Mouse (Mus musculus) hematopoietic stem cell, adult 5-6 weeks (primary cell): ENCODE measurements around the gene Tctex1d4. TPM values are rescaled to one million over a fixed set of nuclear protein-coding genes. Genes with fewer than 3 reads are reported as not detected.

ENCODE experiments used
- ATAC-seq, 2 experiments: fragments of 125-278 bp in 1 of 2; replicated peaks in 1 of 2; 2 replicates each; pipeline ENCODE4 v1.8.0; 2016 to 2017; ENCODE audit warnings: inconsistent platforms in 2 of 2, mild to moderate bottlenecking in 2 of 2, moderate number of reproducible peaks in 2 of 2, low read depth in 1 of 2, moderate TSS enrichment in 1 of 2; ENCODE audit not compliant: low FRiP score in 2 of 2, poor library complexity in 2 of 2, severe bottlenecking in 2 of 2, insufficient read depth in 1 of 2, low TSS enrichment in 1 of 2
- total RNA-seq: library from RNA; stranded (forward); fragments of 172-1452, 232-1000 nt; gene quantifications from 2 replicates; pipeline ENCODE4 v1.2.3, GENCODE M21; 2017

Tctex1d4 gene
- total RNA-seq, 1 experiment from 2014 or later: not detected

DNA sequence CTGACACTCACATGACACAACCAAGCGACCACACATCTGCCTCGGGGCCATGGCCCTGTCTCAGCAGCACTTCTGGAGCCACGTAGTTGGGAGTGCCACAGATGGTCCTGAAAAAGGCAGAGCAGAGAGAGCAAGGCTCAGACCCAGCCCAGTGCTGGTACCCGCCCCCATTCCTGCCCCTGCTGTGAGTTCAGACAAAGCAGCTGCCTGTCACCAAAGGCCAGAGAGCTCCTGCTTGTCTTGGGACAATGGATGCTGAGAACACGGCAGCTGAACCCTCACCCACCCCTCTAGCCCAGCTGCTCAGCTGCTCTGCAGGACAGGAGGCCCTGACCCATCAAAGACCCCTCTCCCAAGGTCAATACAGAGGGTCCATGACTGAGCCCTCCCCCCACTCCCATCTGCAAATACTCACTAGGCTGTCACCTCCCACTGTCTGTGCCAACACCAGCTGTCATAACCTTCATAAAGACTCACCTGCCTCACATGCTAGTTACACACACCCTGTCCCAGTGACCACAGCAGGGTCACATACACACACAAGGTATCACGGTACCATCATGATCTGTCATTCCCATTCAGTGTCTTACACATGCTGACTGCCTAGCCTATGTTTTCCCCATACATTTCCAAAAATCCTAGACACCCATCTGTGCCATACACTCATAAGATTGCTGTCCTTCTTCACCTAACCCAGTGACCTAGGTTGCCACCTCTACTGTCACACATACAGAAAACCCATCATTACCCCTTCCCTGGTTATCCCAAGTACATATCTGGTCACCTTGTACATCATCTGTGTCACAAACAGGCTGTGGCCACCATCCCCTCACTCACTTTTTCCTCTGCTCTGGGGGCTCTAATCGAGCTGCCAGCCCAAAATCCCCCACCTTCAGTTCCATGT is 5.5 kb downstream of the Tctex1d4 start:
- ATAC-seq: no peak

DNA sequence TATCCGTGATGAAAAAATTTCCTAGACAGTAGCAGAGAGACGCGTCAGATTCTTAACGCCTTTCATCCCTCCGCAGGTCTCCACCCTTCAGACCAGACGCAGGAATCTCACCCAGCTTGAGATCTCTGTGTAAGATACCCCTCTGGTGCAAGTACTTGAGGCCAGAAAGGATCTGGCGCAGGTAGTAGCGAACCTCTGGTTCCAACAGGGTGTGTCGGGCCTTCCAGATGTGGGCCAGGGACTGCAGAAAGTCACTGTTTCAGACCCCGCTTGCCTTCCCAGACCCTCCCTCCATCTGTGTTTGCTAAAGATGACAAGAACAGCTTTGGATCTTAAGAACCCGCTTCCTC is 6.2 kb downstream of the Tctex1d4 start:
- no peak for ATAC-seq

DNA sequence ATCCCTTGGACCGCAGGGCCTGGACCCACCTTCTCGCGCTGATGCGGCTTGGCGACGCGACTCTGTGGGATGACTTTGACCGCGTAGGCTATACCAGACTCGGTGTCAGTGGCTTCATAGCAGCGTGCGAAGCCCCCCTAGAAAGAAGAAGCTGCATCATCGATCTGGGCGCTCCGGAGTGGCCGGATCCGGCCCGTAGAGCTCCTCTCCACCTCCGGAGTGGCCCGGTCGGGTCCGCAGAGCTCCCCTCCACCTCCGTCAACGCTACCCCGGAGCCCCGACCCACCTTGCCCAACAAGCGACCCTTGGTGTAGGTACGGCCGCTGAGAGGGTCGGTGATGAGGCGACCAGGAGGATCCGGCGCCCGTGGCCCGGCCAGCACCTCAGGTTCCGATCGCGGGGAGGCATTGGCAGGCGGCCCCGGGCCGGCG is 6.8 kb downstream of the Tctex1d4 start:
- peak in 1 of 2 experiments; percentile 8; a peak in 1 of 4 replicates for ATAC-seq

DNA sequence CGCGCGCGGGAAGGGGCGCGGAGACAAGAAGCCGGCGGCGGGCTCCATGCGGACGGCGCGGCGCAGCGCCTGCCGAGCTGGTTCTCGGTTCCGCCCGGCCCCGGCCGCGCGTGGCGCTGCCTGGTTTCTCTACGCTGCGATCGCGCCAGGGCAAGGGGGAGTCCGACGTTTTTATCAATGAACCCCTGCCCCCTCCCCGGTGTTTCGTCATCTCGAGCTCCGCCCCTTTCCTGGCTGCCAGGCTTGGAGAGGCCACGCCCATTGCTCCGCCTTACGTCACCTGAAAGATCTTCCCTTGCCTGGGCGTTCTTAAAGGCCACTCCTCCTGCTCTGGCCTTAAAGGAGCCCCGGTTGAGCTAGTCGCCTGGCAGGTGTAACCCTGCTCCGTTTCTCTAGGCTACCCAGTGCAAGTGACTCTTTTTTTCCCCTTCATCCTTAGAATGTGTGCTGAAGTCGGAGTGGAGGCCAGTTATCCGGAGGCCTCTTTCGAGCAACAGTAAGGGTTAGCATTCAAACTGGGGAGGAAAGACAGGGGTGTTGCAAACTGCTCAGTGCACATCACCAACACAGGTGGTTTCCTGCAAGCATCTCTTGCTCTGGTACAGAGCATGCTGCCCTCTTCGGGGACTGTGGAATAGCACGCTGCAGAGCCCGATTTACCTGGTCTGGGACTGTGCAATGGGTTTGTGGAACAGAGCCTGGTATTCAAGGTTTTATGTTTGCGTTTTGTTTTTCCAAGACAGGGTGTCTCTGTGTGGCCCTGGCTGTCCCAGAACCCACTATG is 7.4 kb downstream of the Tctex1d4 start, which contains the start of gene Plk3:
Plk3 (minus strand) TSS at position 147 of the 784 bp plus-strand sequence.
- peak; percentile 93 to 94 for ATAC-seq

DNA sequence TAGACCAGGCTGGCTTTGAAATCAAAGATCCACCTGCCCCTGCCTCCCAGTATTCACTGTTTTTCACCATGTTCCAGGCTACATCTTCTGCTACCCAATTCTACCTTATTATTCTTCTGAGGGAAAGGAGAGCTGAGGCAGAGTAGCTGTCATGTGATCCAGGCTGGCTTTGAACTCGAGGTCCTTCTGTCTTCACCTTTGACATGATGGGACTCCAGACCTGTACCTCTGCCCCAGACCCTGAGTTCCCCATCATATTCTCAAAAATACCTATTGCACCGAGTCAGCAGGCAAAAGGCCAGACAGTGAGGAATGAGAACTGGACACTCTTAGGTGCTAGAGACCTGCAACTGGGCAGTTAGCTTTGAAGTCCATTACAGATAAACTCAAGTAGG is 8.0 kb downstream of the Tctex1d4 start:
- no peak for ATAC-seq

DNA sequence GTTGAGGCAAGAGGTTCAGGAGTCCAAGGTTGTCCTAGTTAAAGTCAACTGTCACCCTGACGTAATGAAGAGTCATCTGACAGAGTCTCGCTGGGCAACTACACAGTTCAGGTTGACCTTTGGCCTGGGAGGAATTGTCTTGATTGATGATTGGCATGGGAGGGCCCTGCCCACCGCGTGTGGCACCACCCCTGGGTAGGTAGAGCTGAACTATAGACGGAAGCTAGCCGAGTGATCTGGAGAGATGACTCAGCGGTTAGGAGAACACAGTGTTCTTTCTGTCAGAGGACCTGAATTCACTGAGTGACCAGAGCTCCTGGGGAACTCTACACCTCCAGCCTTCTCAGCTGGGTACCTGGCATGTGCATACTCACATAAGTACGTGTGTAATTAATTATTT is 9.4 kb downstream of the Tctex1d4 start:
- no peak for ATAC-seq

DNA sequence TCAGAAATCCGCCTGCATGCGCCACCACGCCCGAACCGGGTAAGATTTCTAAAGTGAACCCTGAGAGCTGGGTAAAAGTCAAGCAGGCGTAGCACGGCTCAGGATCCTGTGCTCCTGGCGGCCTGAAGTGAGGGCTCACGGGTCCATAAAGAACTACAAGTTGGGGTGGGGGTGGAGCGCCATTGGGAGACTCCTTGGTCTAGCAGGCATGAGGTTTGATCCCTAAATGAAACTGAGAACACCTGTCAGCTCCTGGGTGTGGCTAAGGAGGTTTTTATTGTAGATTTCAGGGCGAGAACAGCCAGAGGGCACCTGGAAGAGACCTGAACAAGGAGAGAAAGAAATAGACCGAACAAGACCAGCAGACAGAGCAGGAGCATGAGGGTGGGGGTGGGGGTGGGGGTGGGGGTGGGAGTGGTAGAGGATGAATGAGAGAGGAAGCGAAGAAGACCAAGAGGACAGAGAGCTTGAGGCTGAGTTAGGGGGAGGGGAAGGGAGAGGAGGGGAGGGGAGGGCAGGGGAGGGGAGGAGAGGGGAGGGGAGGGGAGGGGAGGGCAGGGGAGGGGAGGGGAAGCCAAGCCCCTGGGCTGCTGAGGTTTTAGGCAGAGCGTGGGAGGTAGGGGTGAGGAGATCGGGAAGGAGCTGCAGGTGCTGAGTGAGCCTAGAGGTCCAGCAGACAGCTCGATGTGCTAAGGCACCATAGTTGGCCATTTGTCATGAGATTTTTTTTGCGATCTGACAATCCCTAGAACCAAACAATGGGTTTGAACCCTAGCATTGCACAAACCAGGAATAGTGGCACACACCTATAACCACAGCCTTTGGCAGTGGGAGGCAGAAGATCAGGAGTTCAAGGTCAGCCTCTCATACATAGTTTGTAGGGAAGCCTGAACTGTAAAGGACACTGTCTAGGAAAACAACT is 12.0 kb downstream of the Tctex1d4 start:
- ATAC-seq: no peak

DNA sequence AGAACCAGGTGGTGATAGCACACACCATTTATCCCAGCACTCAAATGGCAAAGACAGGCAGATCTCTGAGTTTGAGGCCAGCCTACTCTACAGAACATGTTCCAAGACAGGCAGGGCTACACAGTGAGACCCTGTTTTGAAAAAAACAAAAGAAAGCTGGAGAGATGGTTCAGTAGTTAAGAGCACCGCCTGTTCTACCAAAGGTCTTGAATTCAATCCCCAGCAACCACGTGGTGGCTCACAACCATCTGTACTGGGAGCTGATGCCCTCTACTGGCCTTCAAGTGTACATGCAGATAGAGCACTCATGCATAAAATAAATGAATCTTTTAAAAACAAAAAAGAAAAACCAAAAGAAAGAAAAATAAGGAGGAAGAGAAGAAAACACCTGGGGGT is 12.6 kb downstream of the Tctex1d4 start:
- peak; percentile 35 to 46; a peak in 2 of 4 replicates for ATAC-seq

DNA sequence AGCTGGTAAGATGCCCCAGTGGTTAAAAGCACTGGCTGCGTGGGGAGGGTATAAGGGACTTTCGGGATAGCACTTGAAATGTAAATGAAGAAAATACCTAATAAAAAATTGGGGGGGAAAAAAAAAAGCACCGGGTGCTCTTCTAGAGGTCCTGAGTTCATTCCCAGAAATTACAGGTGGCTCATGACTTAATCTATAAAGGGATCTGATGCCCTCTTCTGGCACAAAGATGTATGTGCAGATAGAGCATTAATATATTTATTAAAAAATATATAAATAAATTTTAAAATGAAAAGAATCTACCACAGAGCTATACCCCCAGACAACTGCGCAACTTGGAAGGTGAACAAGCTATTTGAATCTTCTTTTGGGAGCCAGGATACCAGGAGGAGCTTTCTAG is 14.0 kb downstream of the Tctex1d4 start:
- no peak for ATAC-seq

DNA sequence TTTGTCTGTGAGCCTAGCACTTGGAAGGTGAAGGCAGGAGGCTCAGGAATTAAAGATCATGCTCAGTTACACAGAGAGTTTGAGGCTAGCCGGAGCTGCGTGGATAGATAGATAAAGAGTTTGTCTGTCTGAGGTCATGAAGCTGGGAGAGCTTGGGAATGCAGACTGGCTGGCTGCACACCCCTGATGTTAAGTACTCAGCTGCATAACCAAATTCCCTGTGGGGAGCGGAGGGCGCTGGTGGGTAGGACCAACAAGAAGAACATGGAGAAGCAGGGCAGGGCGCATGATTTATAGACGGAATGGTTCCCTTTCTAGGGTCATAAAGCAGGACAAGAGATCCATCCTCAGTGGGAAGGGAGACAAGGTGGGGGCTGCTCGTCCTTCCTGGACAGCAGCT is 16.4 kb downstream of the Tctex1d4 start:
- no peak for ATAC-seq

DNA sequence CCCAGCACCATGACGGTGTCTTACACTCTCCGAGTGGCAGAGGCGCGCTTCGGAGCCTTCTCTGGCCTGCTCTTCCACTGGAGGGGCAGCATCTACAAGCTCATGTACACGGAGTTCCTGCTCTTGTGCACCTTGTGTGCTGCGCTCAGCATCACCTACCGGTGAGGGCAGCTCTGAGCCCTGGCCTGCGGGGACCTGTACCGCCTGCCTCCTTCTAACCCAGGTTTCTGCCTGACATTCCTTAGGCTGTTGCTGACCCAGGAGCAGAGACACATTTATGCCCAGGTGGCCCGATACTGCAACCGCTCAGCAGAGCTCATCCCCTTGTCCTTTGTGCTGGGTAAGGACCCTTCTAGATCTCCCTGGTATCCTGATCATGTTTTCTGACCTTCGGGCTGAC is 18.7 kb downstream of the Tctex1d4 start:
- no peak for ATAC-seq

DNA sequence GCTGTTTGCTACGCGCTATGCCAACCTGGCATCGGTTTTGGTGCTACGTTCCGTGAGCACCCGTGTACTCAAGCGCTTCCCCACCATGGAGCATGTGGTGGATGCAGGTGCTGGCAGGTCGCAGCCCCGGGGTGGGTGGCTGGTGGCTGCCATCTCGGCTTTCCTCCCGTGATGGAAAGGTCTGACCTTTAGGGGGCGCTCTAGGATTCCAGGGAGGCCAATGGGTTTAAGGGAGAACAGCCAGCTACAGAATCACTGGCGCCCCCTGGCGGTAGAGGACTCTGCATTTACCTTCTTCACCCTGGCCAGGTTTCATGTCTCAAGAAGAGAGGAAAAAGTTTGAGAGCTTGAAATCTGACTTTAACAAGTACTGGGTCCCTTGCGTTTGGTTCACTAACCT is 19.6 kb downstream of the Tctex1d4 start:
- peak; percentile 74 for ATAC-seq

DNA sequence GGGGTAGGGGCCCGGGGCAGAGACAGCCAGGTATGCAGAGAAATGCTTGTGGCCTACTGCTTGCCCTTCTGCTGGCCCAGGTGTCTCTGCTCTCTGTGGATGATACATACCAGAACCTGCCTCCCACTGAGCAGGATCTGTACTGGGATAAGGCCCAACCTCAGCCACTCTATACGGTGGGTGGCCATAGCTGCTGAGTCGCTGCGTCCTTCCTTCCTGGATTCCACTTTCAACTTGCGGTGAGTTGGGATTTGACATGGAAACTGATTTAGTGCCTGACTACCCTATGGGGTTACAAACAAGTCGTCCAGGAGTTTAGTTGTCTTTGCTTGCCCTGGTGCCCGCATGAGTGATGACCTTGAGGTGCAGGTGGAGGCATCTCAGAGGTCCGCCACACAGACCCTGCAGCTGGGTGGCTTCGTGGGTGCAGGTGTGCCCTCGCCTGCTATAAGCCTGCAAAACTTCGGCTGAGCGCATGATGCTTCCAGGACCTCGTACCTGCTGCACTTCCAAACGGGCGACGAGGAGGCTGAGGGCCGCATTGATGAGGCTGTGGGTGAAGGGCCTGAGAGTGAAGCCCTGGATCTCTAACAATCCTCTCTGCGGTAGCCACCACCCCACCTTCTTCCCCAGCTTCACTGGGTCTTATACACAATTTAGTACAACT is 21.6 kb downstream of the Tctex1d4 start:
- ATAC-seq: no peak

DNA sequence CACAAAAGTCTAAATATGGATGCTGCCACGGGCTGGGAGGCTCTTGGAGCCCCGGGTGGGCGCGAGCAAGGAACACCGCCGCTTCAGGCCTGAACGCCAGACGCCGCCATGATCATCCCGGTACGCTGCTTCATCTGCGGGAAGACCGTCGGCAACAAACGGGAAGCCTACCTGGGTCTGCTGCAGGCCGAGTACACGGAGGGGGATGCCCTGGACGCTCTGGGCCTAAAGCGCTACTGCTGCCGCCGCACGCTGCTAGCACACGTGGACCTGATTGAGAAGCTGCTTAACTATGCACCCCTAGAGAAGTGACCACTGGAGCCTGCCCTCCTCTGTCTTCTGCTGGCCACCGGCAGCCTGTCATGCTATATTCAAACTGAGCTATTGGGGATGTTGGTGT is 22.2 kb downstream of the Tctex1d4 start:
- ATAC-seq: no peak

DNA sequence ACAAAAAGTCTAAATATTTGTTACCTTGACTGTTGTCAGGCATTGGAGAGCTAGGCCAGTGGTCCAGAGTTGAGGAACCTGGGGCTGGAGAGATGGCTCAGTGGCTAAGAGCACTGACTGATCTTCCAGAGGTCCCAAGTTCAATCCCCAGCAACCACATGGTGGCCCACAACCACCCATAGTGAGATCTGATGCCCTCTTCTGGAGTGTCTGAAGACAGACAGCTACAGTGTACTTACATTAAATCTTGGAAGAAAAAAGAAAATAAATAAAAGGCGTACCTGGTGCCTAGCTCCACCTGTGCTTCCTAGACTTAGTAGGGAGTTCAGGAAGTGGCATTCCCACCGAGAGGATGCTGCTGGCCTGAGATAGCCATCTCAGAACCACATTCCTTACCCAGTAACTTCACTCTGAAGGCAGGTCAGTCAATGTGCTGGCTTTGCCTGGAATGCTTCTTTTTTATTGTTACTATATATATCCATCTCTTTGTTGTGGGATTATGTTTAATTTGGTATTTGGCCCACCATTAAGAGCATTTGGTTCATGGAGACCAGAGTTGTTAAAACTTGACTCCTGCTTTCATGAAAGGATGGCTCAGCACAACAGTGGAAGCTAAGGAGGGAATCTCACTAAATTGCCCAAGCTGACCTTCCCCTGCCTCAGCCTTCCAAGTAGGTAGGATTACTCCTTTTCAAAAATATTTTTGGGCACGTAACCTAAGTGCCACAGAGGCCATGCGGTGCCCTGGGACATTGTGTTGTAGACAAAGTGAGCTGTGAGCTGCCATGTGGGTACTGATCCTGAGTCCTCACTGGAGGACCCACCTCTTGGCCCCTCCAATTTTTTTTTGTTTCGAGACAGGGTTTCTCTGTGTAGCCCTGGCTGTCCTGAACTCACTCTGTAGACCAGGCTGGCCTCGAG is 23.0 kb downstream of the Tctex1d4 start:
- ATAC-seq: no peak

DNA sequence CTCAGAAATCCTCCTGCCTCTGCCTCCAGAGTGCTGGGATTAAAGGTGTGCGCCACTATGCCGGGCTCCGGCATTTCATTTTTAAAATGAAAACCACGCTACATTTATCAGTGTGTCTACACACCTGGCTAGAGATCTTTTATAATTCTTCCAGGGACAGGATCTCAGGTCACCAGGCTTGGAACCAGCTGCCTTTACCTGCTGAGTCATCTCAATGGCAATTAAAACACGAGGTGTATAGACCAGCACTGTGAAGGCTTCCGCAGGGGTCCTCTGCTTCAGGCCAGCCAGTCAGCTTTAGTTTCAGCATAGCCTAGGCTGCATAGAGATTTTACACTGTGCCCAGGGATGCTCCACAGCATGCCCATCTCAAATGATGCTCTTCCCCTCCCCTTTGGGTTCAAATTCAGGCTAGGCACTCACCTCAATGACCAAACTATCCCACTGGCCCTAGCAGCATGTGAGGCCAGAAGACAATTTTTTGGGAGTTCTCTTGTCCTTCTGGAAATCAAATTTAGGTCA is 23.7 kb downstream of the Tctex1d4 start:
- no peak for ATAC-seq
